Mouse (Mus musculus) ovary, postnatal 10 days (tissue): ENCODE measurements around the gene Xkr7.
A peak's percentile ranks its signal among the peaks of the same experiment; 100 is the strongest.

Experiments used
- DNase-seq: peaks from one replicate; pipeline ENCODE4 v3.0.0; 2022; ENCODE audit warnings: low spot score

The Xkr7 gene

DNA sequence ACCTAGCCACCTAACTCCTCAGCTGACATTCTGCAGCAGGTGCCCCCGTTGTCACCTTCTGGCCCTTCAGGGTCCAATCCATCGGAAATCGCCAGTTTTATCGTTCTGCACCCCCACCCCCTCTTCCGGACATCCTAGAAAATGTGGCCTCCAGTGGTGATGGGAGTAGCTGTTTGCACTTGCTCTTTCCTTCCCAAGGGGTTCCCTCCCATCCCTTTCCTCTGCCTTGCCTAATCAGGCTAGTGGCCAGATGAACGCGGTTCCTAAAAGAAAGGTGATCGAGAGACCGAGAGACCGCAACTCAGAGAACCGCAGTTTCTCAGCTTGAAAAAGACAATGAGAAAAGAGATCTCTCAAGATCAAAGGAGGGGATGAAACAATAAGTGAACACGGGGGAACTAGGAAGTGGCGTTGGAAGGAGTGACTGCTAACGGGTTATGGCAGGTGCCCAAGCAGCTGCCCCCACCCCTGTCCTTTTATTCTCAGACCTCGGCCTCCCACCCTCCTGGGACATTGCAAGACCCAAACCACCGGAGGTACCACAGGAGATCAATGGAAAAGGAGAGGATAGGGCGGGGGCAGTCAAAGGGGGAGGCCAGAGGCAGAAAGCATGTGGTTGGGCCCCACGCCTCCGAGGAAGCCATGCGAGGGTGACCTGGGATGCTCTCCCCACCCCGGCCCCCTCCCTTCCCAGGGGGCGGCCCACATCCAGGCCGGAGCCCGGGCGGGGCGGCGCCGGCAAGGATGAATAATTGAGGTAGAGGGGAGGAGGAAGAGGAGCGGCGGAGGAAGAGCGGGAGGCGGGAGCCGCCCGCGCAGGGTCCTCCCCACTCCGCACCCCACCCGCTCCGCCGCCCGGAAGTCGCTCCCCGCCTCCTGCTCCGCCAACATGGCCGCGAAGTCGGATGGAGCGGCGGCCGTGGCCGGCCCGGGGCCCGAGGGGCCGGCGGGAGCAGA lies at the start of gene Xkr7:
Gene Xkr7, plus strand, starts transcription at position 727 of the 957 bp plus-strand sequence.
- DNase-seq, result no peak

DNA sequence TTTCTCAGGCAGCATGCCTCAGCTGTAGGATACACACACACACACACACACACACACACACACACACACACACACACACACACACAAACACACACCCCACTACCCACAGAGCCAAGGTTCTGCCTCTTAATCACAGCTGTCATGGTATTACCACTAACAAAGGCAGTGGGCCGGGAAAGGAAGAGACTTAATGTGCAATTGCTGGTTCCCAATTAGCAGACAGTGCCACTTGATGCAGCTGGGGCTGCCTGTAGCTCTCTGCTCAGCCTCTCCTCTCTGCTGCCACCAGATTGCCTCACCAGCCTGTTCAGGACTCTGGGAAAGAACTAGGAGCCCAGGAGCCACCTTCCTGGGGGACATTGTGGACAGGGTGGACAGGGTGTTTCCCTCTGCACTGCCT lies 46.1 kb upstream of the Xkr7 start:
- no peak for DNase-seq

- no peak for DNase-seq
Observed at GRCm38 (mm10) chr2:152991529-152991928, 40.1 kb upstream of the Xkr7 start.

DNA sequence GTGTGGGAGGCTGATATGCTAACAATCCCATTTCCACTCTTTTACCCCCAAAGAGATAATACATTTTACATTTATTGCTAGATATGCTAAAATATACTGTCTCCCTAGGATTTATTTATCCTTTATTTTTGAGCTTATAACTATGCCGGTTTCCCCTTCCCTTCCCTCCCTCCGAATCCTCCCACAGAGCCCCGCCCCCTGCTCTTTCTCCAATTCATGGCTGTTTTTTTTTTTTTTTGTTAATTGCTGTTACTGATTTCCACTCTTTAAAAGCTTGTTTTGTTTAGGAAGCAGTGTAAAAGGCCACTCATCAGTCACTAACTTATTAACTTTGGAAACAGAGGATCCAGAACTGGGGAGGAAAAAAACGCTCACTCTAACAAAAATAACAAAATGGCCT lies 34.6 kb upstream of the Xkr7 start:
- DNase-seq, result no peak

DNA sequence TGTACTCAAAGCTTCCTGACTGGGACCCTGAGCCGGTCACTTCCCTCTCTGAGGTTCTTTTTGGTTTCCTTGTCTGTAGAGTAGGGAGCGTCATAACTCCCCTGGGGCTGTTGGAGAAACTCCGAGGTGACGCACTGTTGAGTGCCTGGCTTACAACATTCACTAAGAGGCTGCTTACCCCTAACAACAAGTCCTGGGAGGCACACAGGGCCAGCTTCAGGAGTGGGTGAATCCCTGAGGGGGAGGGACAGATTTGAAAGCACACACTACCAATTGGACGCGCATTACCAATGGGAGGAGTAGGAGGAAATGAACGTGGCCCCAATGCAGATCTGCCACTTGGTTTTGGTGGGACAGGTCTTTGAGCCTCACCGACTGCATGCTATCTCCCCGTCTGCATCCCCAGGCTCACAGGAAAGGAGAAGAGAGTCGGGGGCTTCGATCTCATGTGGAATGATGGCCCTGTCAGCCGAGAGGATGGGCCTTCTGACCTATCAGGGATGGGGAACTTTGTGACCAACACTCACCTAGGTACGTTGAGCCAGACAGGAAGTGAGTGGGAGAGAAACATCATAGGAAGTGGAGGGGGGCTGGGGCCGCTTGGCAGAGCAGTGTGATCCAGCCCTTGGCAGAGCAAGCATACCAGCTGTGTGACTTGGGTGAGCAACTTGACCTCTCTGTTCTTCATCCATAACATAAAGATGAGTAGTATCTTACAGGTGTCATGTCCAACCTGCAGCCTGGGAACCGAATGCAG lies 29.0 kb upstream of the Xkr7 start:
- no peak for DNase-seq

- no peak for DNase-seq
Observed at GRCm38 (mm10) chr2:153003681-153004338, 27.8 kb upstream of the Xkr7 start.

GRCm38 (mm10) chr2:153005981-153006380 lies 25.7 kb upstream of the Xkr7 start:
- DNase-seq, result no peak

DNA sequence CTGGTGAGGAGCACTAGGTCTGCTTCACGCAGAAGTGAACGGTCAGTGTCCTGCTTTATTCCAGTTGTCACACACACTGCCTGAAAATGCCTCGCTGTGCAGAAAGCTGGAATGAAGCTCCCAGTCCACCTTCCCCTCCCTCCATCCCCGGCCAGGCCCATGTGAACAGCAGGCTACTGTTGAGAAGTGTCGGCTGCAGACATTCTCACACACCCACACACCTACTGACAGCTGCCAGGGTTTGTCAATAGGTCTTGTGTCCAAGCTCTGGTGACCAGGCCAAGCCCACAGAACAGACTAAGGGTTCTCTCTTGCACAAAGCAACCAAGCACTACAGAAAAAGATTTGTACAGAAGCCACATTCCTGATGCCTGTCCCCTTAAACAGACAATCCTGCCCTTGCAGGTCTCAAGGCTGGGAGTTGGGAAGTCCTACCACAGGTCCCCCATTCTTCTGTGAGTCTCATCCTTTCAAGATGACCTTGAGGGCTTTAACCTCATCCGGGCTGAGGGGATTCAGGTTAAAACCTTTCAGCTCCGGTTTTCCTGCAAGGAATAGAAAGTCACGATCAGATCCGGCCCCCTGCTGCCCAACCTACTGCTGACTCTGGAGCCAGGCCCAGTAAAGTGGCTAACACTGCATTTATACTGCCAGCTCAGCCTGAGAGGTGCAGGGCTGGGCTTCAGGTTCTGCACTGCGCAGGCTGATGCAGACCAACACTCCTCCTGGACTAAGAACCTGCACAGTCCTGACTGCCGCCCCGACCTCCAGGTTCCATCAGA lies 22.3 kb upstream of the Xkr7 start:
- DNase-seq, result no peak

GRCm38 (mm10) chr2:153013724-153014515 lies 17.7 kb upstream of the Xkr7 start:
- no peak for DNase-seq

- peak; percentile 90 for DNase-seq
Observed at GRCm38 (mm10) chr2:153014758-153015593, 16.7 kb upstream of the Xkr7 start, which contains the start of gene Pdrg1. Gene Pdrg1 (minus strand): TSS chr2:153015427.

GRCm38 (mm10) chr2:153015804-153016203 lies 15.8 kb upstream of the Xkr7 start:
- no peak for DNase-seq

DNA sequence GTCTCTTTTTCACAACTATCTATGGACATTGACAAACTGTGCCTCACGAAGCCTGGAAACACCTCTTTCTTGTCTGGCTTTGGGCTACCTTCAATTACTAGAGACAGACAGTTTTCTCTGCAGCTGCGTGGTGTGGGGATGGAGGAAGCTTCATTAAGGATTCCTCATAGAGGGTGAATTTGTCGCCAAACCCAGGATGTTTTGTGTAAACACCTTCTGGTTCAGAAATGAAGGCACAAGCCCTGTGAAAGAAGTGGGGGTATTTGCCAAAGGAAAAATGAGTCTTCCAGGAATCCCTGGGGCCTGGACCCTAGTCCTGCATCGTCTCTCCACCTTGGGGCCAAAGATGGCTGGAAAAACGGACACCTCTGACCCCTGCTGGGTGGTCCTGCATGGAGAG lies 14.9 kb upstream of the Xkr7 start:
- DNase-seq, result no peak

DNA sequence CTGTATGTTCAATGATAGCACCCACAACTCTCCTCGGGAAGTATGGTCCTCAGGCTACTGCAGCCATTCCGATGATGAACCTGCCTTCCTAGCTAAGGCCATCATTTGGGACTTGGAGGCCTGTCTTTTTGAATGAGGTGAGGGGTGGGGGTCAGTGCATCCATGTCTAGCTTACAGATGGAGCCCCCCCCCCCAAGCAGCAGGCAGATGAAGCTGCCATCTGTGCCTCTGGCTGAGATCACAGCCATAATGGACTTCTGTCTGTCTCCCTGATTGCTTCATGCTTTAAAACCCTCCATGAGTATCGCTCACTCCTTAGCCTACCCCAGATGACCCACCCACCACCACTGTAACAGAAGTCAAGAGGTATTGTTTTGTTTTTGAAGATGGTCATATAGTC lies 12.3 kb upstream of the Xkr7 start:
- no peak for DNase-seq

- DNase-seq, result no peak
Observed at GRCm38 (mm10) chr2:153021163-153021562, 10.5 kb upstream of the Xkr7 start.

GRCm38 (mm10) chr2:153022855-153023254 lies 8.8 kb upstream of the Xkr7 start:
- DNase-seq, result no peak

GRCm38 (mm10) chr2:153026052-153026451 lies 5.6 kb upstream of the Xkr7 start:
- DNase-seq, result no peak

DNA sequence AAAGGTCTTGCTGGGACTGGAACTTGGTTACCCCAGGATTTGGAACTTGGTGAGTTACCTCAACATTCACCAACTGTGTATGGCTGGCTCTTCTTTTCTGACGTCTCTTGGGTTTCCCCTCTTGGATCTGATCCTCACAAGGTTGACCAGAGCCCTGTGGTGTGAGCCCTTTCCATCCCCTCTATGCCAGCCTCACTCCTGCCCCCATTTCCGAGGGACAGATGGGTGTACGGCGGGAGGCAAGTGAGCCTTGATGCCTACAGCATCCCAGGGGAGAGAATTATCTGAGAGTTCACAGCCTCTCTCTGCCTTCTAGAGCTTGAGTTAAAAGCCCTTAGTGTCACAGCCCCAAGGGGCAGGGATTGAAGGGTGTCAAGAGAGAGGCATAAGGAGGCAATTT lies 4.2 kb upstream of the Xkr7 start:
- DNase-seq, result no peak

DNA sequence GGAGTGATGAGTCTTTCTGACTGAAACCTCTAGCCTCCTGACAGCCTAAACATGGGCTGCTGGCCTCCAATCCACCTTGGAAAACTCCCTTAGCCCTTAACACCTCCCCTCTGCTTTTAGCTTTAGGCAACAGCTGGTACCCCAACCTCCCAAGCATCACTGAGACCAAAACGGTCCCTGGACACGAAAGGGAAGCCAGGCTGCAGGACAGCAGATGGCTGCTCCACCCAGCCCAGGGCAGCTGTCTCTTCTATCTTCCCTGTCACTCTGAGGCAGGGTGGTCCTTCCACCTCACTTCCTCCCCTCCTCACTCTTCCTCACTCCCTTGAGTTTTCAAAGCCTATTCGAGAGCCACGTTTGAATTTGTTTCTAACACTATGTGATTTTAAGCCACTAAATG lies 1.2 kb upstream of the Xkr7 start:
- no peak for DNase-seq

- peak; percentile 95 for DNase-seq
Observed at GRCm38 (mm10) chr2:153032083-153032842, 611 bp downstream of the Xkr7 start.
